Mouse (Mus musculus) c-Kit-positive CD71-positive TER-119-positive erythroid progenitor cells, embryonic 14.5 days (primary cell): ENCODE results near the gene Acaca.

Source experiments
- DNase-seq: peaks from one replicate; pipeline ENCODE4 v3.0.0-alpha.2; 2013; ENCODE audit warnings: low spot score

The Acaca gene

DNA sequence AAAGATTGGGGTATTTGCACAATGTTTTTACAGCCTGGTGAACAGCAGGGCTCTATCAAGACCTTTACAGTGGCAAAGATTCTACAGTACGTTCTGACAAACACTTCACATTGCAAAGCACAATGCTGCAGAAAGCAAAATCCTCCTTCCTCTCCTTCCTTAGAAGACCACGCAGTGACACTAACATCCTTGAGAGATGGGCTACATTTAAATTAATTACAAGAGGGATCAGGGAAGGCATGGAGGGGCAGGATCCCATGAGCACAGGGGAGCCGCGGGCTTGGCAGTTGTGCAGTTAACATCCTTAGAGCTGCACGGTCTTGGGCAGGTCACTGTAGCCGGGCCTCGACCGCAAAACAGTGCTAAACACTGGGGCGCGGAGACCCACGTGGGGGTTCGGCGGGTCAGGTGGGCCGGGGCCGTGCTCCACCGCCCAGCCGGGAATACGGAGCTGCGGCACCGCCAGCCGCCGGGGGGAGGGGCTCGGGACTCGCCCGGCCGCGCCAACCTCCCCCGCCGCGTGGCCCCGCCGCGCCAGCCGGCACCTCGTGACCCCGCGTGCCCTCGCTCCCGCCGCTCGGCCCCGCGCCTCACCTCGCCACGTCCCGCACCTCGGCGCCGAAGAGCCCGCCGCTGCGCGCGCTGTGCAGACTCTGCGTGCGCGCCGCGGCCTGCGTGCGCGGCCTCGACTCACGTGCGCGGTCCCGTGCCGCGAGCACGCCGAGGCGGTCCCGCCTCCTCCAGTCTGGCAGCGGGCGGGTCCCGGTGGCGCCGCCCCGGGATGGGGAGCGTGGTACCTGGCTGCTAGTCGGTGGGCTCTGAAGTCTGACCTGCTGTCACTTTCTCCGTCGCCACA lies at the start of gene Acaca, which contains the start of gene Tada2a:
Acaca (plus strand) TSS at position 730 of the 856 bp plus-strand sequence.
Tada2a (minus strand) TSS at position 658 of the 856 bp plus-strand sequence.
- peak; percentile 68 for DNase-seq

DNA sequence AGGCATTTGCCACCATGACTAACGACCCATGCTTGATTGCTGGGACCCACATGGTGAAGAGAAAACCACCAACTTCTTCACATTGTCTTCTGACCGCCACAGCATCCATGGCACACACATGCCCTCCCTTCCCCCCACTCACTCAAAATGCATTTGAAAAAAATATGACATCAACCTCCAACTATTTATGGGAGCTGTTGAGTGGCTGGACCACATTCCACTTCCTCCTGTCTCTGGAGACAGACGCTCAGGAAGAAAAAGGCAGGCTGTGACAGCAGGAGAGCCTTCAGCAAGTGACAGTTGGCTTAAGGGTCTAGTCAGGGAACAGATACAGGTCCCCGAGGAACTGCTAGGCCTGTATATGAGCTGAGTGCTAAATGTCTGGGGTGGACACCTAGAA lies 49.6 kb upstream of the Acaca start:
- DNase-seq: no peak

DNA sequence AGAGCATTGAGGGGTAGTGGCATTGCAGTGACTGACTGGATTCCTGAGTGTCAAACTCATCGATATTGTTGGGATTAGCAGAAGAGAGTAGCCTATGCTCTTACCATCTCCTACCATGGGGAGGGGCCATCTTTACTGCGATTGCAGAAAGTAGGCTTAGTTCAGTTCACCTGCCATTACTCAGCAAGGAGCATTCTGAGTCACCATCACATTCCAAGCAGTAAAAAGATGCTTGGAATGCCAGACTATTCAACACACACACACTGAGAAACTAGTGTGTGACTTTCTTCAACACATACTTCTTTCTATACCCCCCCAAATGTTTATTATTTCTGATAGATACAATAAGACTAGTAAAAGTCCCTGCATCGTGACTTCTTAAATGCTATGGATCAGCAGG lies 49.1 kb upstream of the Acaca start:
- DNase-seq: no peak

DNA sequence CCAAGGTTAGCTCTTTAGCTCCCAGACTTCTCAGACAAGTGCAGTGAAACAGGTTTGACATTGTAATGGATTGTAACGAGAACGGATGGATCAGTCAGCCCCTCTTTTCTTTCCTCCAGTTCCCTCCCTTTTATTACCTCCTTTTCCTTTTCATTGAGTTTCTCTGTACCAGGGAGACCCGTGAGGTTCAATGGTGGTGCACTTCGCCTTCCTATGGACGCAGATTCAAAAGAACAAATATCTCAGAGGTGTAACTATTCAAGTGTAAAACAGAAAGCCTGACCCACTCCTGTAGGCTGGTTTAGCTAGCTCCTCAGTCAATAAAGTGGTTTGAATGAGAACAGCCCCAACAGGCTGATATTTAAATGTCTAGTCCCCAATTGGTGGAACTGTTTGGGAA lies 47.6 kb upstream of the Acaca start:
- DNase-seq: no peak

DNA sequence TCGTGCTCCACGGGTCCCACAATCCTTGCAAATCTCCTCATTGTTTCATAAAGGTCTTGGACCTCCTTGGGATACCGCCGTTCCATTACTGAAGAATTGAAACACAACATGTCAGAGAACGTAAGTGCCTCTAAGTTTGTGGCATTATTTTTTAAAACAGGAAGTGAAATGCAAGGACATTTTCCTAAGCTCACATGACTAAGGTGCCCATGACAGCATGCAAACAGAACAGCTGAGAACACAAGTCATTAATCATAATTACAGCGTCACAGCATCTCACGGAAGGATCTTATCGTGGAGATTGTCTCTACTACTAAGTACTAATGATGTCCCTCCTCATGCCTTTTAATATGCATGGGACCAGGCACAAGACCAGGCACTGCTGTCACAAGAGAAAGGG lies 38.9 kb upstream of the Acaca start:
- DNase-seq: no peak

DNA sequence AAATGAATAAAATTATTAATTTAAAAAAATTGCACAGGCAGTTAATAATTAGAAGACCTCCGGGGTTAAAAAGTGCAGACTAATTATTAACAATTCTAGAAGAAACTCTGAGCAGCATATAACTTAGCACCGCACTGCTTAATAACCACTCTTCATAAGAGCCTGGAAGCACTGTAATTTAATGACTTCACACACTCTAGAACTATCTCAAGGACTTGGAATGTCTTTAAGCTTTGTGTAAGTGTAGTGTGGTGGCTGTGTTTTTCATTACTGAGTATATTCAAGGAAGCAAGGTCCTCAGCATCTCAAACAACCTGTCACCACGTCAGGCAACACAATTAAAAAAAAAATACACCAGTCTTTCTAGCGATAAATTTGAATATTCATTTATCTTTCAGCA lies 34.4 kb upstream of the Acaca start:
- no peak for DNase-seq

DNA sequence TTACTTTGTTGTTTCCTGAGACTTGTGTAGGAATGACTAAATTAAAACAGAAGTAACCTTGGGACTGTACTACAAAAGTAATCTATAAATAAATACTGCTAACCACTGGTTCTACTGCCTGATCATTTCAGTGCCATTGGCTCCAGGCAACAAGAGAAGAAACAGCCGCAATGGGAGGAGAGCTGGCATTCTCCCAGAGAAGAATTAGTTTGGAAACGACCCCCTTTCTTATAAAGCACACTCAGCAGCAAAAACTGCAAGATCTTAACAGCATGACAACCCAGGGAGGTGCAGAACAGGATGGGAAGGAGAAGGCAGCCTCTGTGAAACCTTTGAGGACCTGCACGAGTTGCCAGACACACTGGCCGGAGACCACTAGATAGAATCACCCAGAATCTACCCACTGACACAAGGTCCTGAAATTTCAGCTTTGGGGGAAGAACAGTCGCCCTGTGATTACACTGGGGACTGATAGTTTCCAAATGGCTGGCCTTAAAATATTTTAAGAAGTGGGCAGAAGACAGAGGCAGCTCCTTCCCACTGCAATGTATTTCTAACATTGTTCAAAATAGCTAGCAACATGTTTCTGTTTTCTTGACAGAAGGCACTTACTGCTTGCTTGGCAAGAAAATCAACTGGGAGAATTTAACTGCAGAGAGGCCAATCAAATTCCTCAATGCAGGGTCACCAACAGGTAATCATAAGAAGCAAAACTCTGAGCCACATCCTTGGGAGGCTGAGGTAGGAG lies 32.0 kb upstream of the Acaca start:
- DNase-seq: no peak

DNA sequence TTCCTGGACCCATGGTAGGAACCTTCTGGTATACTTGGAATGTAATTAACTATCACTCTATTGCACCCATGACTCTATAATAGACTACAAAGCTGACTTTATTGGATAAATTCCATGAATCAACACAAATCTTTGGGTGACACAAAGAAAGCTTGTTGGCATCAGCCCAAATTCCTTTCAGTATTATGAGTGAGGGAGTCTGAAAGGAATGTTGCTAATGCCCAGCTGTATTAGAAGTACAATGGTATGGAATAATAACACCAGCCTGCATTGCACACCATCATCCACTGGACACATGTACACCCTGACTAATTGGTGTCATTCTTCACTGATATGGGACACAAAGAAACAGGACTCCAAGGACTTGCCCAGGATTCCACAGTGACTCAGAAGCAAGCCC lies 28.3 kb upstream of the Acaca start:
- no peak for DNase-seq

DNA sequence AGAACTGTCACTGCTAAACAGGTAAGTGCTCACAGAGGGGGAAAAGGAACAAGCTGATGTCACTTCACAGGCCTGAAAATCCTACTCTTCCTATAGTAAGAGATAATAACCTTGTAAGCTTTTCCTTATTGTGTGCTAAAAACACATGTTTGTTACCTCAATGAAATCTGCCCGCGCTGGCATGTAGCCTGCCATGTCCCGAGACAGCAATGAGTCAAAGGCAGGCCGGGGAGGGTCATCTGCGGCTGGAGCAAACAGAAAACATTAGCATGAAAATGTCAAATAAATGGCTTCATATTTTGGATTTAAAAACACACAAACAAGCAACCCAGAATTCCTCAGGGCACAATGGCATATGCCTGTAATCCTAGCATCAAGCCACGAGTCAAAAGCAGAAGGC lies 25.4 kb upstream of the Acaca start:
- DNase-seq: no peak

DNA sequence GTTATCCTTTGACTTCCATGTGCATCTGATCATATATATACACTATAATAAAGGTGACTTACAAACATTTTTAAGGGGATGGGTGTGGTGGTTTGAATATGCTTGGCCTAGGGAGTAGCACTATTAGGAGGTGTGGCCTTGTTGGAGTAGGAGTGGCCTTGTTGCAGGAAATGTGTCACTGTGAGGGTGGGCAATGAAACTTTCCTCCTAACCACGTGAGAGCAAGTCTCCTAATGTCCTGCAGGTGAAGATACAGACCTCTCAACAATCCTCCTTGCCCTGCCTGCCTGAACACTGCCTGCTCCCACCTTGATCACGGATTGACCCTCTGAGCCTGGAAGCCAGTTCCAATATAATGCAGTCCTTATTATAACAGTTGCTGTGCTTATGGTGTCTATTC lies 22.3 kb upstream of the Acaca start:
- no peak for DNase-seq

DNA sequence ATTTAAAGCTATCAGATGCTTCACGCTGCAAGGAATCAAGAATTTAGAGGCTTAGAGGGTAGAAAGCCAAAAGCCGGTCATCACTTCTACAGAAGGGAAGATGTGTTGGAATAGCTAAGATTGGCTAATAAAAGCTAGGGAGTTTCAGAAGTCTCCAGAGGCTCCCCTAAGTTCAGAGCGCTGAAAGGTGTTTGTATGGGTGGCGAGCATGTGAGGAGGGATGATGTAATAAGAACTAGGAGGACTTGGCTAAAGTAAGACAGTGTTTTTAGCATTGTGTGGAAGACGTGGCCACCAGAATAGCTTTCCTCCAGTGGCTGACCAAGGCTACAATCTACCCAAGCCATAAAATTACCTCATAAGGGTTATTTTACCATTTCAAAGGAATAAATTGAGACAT lies 15.8 kb upstream of the Acaca start:
- no peak for DNase-seq

DNA sequence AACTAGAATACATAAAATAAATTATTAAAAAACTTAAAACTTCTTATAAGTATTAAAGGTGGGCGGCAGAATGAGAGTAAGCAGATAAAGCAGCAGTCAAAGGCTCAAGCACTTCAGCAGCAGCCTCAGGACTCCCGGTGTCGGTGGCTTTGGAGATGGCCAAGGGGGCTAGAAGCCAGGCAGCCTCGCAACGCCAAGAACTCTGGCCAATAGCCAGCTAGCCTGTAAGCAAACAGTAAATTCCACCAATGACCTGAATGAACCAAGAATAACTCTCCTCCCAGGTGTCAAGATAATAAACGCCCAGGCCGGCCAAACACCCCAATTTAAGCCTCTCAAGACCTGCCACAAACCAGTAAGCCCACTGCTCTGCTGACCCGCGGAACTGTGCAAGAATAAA lies 13.8 kb upstream of the Acaca start:
- no peak for DNase-seq

DNA sequence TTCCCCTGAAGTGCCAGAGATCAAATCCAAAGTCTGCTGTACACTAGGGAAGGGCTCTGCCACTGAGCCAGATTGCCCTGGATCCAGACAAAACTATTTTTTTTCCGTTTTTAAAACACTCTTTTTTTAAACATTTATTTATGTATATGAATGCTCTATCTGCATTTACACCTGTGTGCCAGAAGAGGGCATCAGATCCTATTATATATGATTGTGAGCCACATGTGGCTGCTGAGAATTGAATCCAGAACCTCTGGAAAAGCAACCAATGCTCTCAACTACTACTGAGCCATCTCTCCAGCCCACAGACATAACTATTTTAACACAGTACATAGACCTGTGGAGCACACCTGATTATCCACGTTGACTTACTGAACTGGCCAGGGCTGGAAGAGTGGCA lies 13.3 kb upstream of the Acaca start:
- DNase-seq: no peak

DNA sequence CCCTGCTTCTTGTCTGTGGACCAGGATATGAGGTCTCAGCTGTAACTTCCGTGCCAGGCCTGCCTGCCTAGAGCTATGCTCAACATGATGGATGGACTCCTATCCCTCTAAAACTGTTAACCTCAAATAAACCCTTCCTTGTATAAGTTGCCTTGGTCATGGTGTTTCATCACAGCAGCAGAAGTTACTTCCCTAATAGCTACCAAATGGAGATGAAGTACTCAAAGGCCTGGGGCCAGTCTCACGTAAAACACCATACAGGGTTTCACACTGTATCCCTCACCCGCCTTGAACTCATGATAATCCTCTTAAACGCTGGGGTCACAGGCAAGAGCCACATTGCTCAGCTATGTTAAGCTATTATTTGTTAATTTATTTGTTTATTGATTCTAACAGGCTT lies 12.0 kb upstream of the Acaca start:
- DNase-seq: no peak

DNA sequence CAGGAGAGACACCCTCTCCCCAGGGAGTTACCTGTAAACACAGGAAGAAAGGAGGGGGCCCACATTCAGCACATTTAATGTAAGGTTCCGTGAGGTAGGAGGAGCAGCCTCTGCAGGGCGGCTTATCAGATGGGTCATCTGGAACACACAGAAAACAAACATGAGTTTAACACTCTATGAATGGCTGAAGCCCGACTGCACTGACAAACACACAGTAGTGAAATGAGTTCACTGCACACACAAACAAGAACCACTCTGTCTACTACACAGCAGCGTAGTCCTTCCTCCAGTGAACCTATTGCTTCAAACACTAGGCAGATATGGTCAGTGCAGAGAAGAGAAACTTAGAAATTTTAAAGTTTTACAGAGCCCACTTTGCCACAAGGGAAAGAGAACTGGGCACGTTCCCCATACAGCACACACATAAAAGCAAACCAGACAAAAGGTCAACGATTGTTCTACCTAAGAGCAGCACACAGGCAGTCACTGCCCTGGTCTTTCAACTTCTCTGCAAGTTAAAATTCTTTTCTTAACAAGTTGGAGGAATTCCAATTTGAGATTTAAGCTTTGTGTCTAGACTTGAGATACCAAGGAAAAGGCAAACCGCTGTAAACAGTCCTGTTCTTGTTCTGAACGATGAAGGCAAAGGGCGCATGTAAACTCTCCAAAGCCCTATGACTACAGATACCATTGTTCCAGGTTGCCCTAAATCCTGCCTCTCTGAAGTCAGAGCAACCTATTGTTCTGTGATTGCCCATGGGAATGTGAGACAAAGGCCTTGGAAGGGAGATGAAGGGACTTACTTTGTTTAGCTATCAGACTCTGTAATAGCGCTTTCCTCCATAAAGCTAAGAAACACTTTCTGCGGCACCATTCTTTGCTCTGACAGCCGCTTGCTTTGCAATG lies 8.2 kb upstream of the Acaca start:
- no peak for DNase-seq

DNA sequence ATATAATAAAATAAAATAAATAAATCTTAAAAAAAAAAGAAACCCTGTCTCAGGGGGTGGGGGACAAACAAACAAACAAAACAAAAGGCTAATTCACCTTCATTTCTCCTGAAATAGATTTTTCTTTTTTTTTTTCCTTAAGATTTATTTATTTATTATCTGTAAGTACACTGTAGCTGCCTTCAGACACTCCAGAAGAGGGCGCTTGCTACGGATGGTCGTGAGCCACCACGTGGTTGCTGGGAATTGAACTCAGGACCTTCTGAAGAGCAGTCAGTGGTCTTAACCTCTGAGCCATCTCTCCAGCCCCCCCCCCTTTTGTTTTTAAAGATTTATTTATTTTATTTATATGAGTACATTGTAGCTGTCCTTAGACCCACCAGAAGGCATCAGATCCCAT lies 1.5 kb upstream of the Acaca start:
- no peak for DNase-seq

DNA sequence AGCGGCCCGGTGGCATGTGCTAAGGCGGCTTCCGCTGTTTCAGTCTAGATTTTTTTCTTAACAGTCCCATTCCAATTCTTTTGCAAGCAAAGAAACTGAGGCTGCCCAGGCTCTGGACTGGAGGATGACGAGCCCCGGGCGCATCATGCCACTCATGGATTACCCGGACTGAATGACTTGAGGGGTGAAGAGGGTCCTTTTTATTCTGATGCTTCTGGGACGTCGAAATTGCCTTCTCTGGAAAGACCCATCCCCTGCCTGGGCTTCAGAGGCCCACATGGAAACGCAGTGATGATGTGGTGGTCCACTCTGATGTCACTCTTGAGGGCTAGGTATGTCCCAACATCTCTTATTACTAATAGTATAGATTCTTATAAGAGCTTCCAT lies 320 bp downstream of the Acaca start:
- no peak for DNase-seq

DNA sequence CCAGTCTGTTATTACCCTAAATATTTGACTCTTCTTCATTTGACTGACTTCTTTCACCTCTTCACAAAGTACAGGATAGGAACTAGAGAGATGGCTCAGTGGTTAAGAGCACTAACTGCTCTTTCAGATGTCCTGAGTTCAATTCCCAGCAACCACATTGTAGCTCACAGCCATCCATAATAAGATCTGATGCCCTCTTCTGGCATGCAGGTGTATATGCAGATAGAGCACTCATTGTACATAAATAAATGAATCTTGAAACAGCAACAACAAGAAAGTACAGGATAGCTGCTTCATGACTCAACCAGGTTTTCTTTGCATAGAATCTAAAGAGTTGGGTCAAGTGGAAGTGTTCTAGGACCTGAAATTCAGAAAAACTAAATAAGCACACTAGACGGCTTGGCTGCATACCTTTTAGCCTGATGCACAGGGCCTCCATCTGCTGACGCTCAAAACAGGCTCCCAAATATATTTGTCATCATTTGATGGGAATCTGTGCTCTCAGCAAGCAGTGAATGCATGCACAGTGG lies 4.9 kb downstream of the Acaca start:
- DNase-seq: no peak

DNA sequence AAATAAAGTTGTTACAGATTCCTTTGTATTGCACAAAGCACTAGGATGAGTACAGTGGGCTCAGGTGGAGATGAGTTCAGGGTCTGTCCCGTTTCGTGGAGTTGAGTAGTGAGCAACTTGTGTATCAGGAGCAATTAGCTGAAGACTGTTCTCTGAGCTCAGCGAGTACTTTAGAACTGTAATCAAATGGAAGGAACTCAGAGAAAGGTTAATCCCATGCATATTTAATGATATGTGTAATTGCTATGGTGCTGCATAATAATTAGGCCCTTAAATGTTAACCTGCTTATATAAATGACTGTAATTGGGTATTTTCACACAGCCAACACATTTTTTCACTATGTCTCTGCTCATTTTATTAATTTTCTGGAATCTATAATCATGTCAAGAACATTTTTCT lies 7.0 kb downstream of the Acaca start:
- DNase-seq: no peak

DNA sequence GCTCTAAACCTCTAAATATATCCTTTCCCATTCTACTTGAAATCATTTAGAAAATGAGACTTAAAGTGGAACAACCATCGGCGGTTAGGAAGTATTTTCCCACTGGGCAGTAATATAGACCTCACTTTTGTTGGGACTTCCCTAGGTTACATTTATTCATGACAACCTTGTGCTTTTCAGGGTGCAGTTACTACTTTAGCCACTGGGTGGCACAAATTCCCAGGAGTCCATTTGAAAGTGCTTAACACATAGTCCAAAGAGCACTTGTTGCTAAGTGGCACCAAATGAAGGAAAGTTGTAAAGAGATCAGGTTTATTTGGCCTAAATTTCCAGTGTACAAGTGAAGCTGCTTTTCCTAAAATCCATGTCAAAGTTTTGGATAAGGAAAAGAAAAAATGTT lies 12.3 kb downstream of the Acaca start:
- peak; percentile 71 for DNase-seq

DNA sequence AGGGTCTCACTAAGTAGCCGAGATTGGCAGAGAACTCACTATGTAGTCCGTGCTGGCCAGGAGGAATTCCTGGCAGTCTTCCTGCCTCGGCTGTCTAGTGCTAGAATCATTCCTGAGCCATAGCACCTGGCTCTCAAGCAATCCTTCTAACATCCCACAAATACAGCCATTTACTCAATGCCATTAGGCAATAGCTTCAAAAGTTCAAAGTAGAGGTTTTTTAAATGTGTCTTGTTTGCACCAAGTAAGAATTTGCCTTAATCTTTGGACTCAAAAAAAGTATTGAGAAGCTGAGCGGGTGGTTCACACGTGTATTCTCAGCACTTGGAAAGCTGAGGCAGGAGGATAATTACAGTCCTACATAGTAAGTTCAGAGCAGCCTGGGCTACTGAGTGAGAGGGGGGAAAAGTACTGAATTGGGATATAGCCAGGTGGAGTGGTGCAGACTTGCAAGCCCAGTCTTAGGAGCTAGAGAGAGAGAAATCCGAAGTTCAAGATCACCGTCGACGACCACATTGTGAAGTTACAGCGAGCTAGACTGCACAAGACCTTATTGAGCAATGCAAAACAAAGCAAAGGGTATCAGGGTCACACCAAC lies 15.8 kb downstream of the Acaca start:
- no peak for DNase-seq

DNA sequence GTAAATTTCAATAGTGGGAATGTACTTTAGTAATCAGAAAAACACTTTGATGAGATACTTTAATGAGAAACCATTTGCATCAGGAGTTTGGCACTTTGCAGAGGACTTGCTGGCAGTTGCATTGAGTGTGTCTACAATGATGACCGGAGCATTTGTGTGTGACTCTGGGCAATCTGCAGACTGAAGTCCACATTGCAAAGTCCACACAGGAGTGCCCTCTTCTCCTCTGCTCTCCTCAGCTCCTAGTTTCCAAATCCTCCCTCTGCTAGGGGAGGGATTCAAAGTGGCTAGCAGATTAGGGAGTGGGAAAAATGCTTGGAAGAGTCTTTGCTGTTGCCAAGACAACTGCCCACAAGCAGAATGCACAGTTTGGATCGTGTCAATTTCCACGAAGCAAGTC lies 16.6 kb downstream of the Acaca start:
- DNase-seq: no peak
